Mouse (Mus musculus): Measurements from ENCODE around the gene Mapre3. TPM values are rescaled to one million over a fixed set of nuclear protein-coding genes. Genes with fewer than 3 reads are reported as not detected.

The Mapre3 gene
- total and polyA plus RNA-seq, 3 experiments, result 0.27 TPM; not detected in 2

DNA sequence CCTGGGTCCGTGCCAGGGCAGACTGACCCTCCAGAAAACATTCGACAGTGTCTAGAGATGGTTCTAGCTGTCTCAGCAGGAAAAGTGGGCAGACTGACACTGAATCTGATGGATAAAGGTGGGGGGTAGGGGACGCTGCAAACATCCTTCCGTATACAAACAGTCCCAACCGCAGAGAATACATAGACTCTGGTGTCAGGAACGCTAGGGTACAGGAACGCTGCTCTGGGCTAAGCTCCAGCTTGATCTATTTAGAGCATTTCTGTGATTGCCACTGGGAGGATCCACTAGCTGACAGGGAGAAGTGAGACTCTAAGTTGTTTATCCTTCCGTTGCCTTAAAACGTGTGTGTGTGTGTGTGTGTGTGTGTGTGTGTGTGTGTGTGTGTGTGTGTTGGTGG lies 33.7 kb upstream of the Mapre3 start:
- Histone ChIP-seq H3K27me3 (ENCODE audit: insufficient read depth, low read length) (peaks cover 27% of the 10 kb centered on the region), H3K4me3 (ENCODE audit: low read depth, low read length) (no peak overlapping the region), H3K4me1 (ENCODE audit: insufficient read depth, low read depth, low read length) (no peaks in the 10 kb centered on the region), H3K36me3 (replicated peaks) (no peaks in the 10 kb centered on the region), H3K9me3 (replicated peaks) (no peaks in the 10 kb centered on the region)
- ATAC-seq (ENCODE audit: extremely low read depth, insufficient number of reproducible peaks, low FRiP score, poor library complexity, severe bottlenecking), result no peak
- no peak for TF ChIP-seq GATA1 (IDR thresholded peaks at IDR 0.05; ENCODE audit: borderline replicate concordance, low read length)
- no peak for TF ChIP-seq POLR2AphosphoS5 (IDR thresholded peaks at IDR 0.05; ENCODE audit: insufficient replicate concordance, low read depth, low read length)
- no peak for TF ChIP-seq TAL1 (conservative IDR thresholded peaks at IDR 0.05; ENCODE audit: low read depth, low read length)
- no peak for DNase-seq (ENCODE audit: low spot score)

- DNase-seq (ENCODE audit: low spot score), result no peak
- H3K27me3 ChIP-seq (ENCODE audit: insufficient read depth, low read length), result peaks cover 27% of the 10 kb centered on the region
- H3K36me3 ChIP-seq (replicated peaks), result no peaks in the 10 kb centered on the region
- no peaks in the 10 kb centered on the region for H3K9me3 ChIP-seq (replicated peaks)
- H3K4me3 ChIP-seq (ENCODE audit: low read depth, low read length), result no peak overlapping the region
- H3K4me1 ChIP-seq (ENCODE audit: insufficient read depth, low read depth, low read length), result no peaks in the 10 kb centered on the region
- no peak for ATAC-seq (ENCODE audit: extremely low read depth, insufficient number of reproducible peaks, low FRiP score, poor library complexity, severe bottlenecking)
- TF ChIP-seq GATA1 (IDR thresholded peaks at IDR 0.05; ENCODE audit: borderline replicate concordance, low read length) (no peak), GATA2 (IDR thresholded peaks at IDR 0.05; ENCODE audit: borderline replicate concordance, low read depth, low read length) (no peak), POLR2AphosphoS5 (IDR thresholded peaks at IDR 0.05; ENCODE audit: insufficient replicate concordance, low read depth, low read length) (no peak), CTCF (IDR thresholded peaks at IDR 0.05; ENCODE audit: low read depth, low read length) (no peak), TAL1 (conservative IDR thresholded peaks at IDR 0.05; ENCODE audit: low read depth, low read length) (no peak)
Observed at GRCm38 (mm10) chr5:30781147-30781546, 33.3 kb upstream of the Mapre3 start.

- H3K27me3 ChIP-seq (ENCODE audit: insufficient read depth, low read length), result peaks cover 22% of the 10 kb centered on the region
- no peak for ATAC-seq (ENCODE audit: extremely low read depth, insufficient number of reproducible peaks, low FRiP score, poor library complexity, severe bottlenecking)
- no peak for TF ChIP-seq GATA1 (IDR thresholded peaks at IDR 0.05; ENCODE audit: borderline replicate concordance, low read length)
- no peak for TF ChIP-seq GATA2 (IDR thresholded peaks at IDR 0.05; ENCODE audit: borderline replicate concordance, low read depth, low read length)
- no peak for TF ChIP-seq TAL1 (conservative IDR thresholded peaks at IDR 0.05; ENCODE audit: low read depth, low read length)
- no peak for TF ChIP-seq POLR2AphosphoS5 (IDR thresholded peaks at IDR 0.05; ENCODE audit: insufficient replicate concordance, low read depth, low read length)
- no peak for TF ChIP-seq CTCF (IDR thresholded peaks at IDR 0.05; ENCODE audit: low read depth, low read length)
Observed at GRCm38 (mm10) chr5:30787381-30787780, 27.1 kb upstream of the Mapre3 start.

GRCm38 (mm10) chr5:30790047-30790446 lies 24.4 kb upstream of the Mapre3 start:
- Histone ChIP-seq H3K9me3 (replicated peaks) (no peaks in the 10 kb centered on the region), H3K4me3 (ENCODE audit: low read depth, low read length) (no peak overlapping the region), H3K4me1 (ENCODE audit: insufficient read depth, low read depth, low read length) (no peaks in the 10 kb centered on the region), H3K27me3 (ENCODE audit: insufficient read depth, low read length) (peaks cover 22% of the 10 kb centered on the region), H3K36me3 (replicated peaks) (no peaks in the 10 kb centered on the region)
- TF ChIP-seq TAL1 (conservative IDR thresholded peaks at IDR 0.05; ENCODE audit: low read depth, low read length), result no peak
- no peak for TF ChIP-seq GATA2 (IDR thresholded peaks at IDR 0.05; ENCODE audit: borderline replicate concordance, low read depth, low read length)
- TF ChIP-seq GATA1 (IDR thresholded peaks at IDR 0.05; ENCODE audit: borderline replicate concordance, low read length), result no peak
- TF ChIP-seq CTCF (IDR thresholded peaks at IDR 0.05; ENCODE audit: low read depth, low read length), result no peak
- DNase-seq (ENCODE audit: low spot score) (no peak), ATAC-seq (ENCODE audit: extremely low read depth, insufficient number of reproducible peaks, low FRiP score, poor library complexity, severe bottlenecking) (no peak)

More at GRCm38 (mm10) chr5:30787381-30787780, 27.1 kb upstream of the Mapre3 start:
- no peak overlapping the region for H3K4me3 ChIP-seq (ENCODE audit: low read depth, low read length)
- no peaks in the 10 kb centered on the region for H3K9me3 ChIP-seq (replicated peaks)
- H3K4me1 ChIP-seq (ENCODE audit: insufficient read depth, low read depth, low read length), result no peaks in the 10 kb centered on the region
- no peaks in the 10 kb centered on the region for H3K36me3 ChIP-seq (replicated peaks)
- DNase-seq (ENCODE audit: low spot score), result no peak

DNA sequence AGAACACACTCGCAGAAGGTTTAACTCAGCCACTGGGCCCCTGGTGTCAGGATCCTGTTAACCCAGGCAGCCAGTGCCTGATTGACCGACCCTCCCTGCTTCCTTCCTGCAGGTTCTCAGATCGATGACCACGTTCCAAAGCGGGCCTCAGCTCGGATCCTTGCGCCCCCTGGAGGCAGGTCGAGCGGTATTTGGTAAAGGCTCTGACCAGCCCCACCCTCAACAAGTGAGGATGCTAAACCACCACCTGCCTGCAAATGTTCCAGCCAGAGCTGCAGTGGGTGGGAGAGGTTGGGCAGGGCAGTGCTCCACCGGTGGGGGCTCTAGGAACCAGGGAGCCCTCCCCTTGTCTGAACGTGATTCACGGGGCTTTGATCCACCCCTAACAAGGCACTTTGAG lies 18.3 kb upstream of the Mapre3 start:
- Histone ChIP-seq H3K4me3 (ENCODE audit: low read depth, low read length) (no peak overlapping the region), H3K27me3 (ENCODE audit: insufficient read depth, low read length) (peaks cover 40% of the 10 kb centered on the region), H3K36me3 (replicated peaks) (no peaks in the 10 kb centered on the region), H3K4me1 (ENCODE audit: insufficient read depth, low read depth, low read length) (peaks cover 19% of the 10 kb centered on the region), H3K9me3 (replicated peaks) (no peaks in the 10 kb centered on the region)
- ATAC-seq (ENCODE audit: extremely low read depth, insufficient number of reproducible peaks, low FRiP score, poor library complexity, severe bottlenecking) (no peak), DNase-seq (ENCODE audit: low spot score) (peak; percentile 45)
- TF ChIP-seq TAL1 (conservative IDR thresholded peaks at IDR 0.05; ENCODE audit: low read depth, low read length) (no peak), CTCF (IDR thresholded peaks at IDR 0.05; ENCODE audit: low read depth, low read length) (0 out of 2 replicates have a peak, but pooled peaks have one; percentile 12)

- Histone ChIP-seq H3K27me3 (ENCODE audit: insufficient read depth, low read length) (peaks cover 34% of the 10 kb centered on the region), H3K4me1 (ENCODE audit: insufficient read depth, low read depth, low read length) (peaks cover 19% of the 10 kb centered on the region), H3K9me3 (replicated peaks) (no peaks in the 10 kb centered on the region), H3K4me3 (ENCODE audit: low read depth, low read length) (no peak overlapping the region), H3K36me3 (replicated peaks) (no peaks in the 10 kb centered on the region)
- no peak for ATAC-seq (ENCODE audit: extremely low read depth, insufficient number of reproducible peaks, low FRiP score, poor library complexity, severe bottlenecking)
- TF ChIP-seq TAL1 (conservative IDR thresholded peaks at IDR 0.05; ENCODE audit: low read depth, low read length) (0 out of 2 replicates have a peak, but pooled peaks have one; percentile 11), GATA1 (IDR thresholded peaks at IDR 0.05; ENCODE audit: borderline replicate concordance, low read length) (no peak)
- DNase-seq (ENCODE audit: low spot score), result peak; percentile 34
Observed at GRCm38 (mm10) chr5:30797482-30797881, 17.0 kb upstream of the Mapre3 start.

DNA sequence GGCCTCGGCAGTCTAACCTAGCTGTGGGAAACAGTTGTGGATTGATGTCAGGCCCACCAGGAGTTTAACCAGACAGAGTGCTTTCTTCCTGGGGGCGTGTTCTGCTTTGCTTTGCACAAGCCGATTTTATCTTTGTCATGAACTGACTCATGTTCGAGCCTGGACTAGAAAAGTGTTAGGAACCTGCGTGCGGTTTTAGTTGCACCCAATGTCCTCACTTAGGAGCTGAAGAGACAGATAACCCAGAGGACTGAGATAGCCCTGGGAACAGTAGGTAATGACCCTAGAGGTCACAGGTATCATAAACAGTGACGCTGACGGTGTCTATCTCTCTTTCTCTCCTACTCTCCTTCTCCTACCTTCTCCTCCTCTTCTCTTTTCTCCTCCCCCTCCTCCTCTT lies 16.5 kb upstream of the Mapre3 start:
- Histone ChIP-seq H3K4me1 (ENCODE audit: insufficient read depth, low read depth, low read length) (peaks cover 19% of the 10 kb centered on the region), H3K9me3 (replicated peaks) (no peaks in the 10 kb centered on the region), H3K4me3 (ENCODE audit: low read depth, low read length) (no peak overlapping the region), H3K27me3 (ENCODE audit: insufficient read depth, low read length) (peaks cover 38% of the 10 kb centered on the region), H3K36me3 (replicated peaks) (no peaks in the 10 kb centered on the region)
- TF ChIP-seq CTCF (IDR thresholded peaks at IDR 0.05; ENCODE audit: low read depth, low read length) (no peak), TAL1 (conservative IDR thresholded peaks at IDR 0.05; ENCODE audit: low read depth, low read length) (no peak), POLR2AphosphoS5 (IDR thresholded peaks at IDR 0.05; ENCODE audit: insufficient replicate concordance, low read depth, low read length) (no peak), GATA2 (IDR thresholded peaks at IDR 0.05; ENCODE audit: borderline replicate concordance, low read depth, low read length) (no peak), GATA1 (IDR thresholded peaks at IDR 0.05; ENCODE audit: borderline replicate concordance, low read length) (no peak)
- DNase-seq (ENCODE audit: low spot score) (no peak), ATAC-seq (ENCODE audit: extremely low read depth, insufficient number of reproducible peaks, low FRiP score, poor library complexity, severe bottlenecking) (no peak)

Measured in G1E (cell line).